ENCODE assay signal across 8 mouse cellular contexts in genomic region chr9:14244528-14244927, GRCm38 (mm10). TPM values are rescaled to one million over a fixed set of nuclear protein-coding genes. Genes with fewer than 3 reads are reported as not detected.
DNase-seq lines count a peak whose midpoint lies in the region; ATAC-seq and TF ChIP-seq lines count a peak whose summit lies in the region.

No protein-coding gene starts in this region.

- TF ChIP-seq POLR2A in CH12.LX (IDR thresholded peaks at IDR 0.05; ENCODE audit: low read depth, low read length), result no peak

- TF ChIP-seq CTCF in CH12.LX (conservative IDR thresholded peaks at IDR 0.05 in 1 of 2, IDR thresholded peaks at IDR 0.05 in 1 of 2; ENCODE audit: low read depth in 2 of 2, low read length in 2 of 2), result no peak

- H3K4me3 ChIP-seq in limb, embryonic 12.5 days (replicated peaks), result no peak overlapping the region
- no peak overlapping the region for H3K4me3 ChIP-seq in limb, embryonic 10.5 days
- H3K4me3 ChIP-seq in CH12.LX (replicated peaks in 1 of 3; ENCODE audit: low read depth in 2 of 3, low read length in 2 of 3, poor library complexity in 1 of 3), result no peak overlapping the region
- no peak overlapping the region for H3K4me3 ChIP-seq in hindbrain, embryonic 16.5 days (ENCODE audit: low read length)

- no peak for TF ChIP-seq RAD21 in CH12.LX (IDR thresholded peaks at IDR 0.05; ENCODE audit: low read depth, low read length)

- no peaks in the 10 kb centered on the region for H3K79me2 ChIP-seq in CH12.LX (replicated peaks; ENCODE audit: control insufficient read depth, extremely low read depth, insufficient read depth, poor library complexity, severe bottlenecking)

- whole genome bisulfite sequencing in limb, embryonic 12.5 days, result 41% methylated on average over 9 of the region's 9 CpGs
- 46% methylated on average over 9 of the region's 9 CpGs for WGBS in limb, embryonic 10.5 days
- 33% methylated on average over 9 of the region's 9 CpGs for WGBS in hindbrain, embryonic 16.5 days

- dilution Hi-C loops in CH12.LX (cut with MboI; ENCODE audit: extremely low pct_ligation_motif_present, extremely low pct_unique_long_range_greater_than_20kb, low sequenced_read_pairs), result no loop called here

- H3K27ac ChIP-seq in limb, embryonic 12.5 days, result peak overlapping the region; percentile 76
- H3K27ac ChIP-seq in limb, embryonic 10.5 days, result no peak overlapping the region
- H3K27ac ChIP-seq in CH12.LX (ENCODE audit: insufficient read depth, low read depth), result no peak overlapping the region
- peak overlapping the region; percentile 59 for H3K27ac ChIP-seq in hindbrain, embryonic 16.5 days (ENCODE audit: low read depth, low read length)

- no peak for TF ChIP-seq EP300 in CH12.LX (IDR thresholded peaks at IDR 0.05; ENCODE audit: low read length)

- peaks cover 40% of the 10 kb centered on the region for H3K4me1 ChIP-seq in limb, embryonic 12.5 days (replicated peaks)
- H3K4me1 ChIP-seq in limb, embryonic 10.5 days, result peaks cover 24% of the 10 kb centered on the region
- H3K4me1 ChIP-seq in CH12.LX (ENCODE audit: control insufficient read depth in 1 of 2, insufficient read depth in 2 of 2), result peaks cover 3 to 54% of the 10 kb centered on the region in 2 experiments
- peaks cover 12% of the 10 kb centered on the region for H3K4me1 ChIP-seq in hindbrain, embryonic 16.5 days (ENCODE audit: control insufficient read depth, insufficient read depth, low read depth, low read length)

- H3K9me3 ChIP-seq in limb, embryonic 12.5 days, result no peaks in the 10 kb centered on the region
- no peaks in the 10 kb centered on the region for H3K9me3 ChIP-seq in limb, embryonic 10.5 days (replicated peaks)
- no peaks in the 10 kb centered on the region for H3K9me3 ChIP-seq in CH12.LX (replicated peaks; ENCODE audit: low read length)
- H3K9me3 ChIP-seq in hindbrain, embryonic 16.5 days (ENCODE audit: control insufficient read depth, low read length), result no peaks in the 10 kb centered on the region

- no peak for DNase-seq in limb, embryonic 10.5 days (ENCODE audit: low spot score)
- peak; percentile 42 for DNase-seq in CH12.LX (ENCODE audit: extremely low read depth)
- DNase-seq in splenic B cell, adult 2 months (ENCODE audit: low read depth, low spot score), result peak; percentile 83
- no peak for DNase-seq in gastrocnemius, postnatal 4 days (ENCODE audit: low spot score in 2 of 2)
- DNase-seq in retina, postnatal 1 day, result no peak
- no peak for DNase-seq in adrenal gland, postnatal 14 days

- no peak overlapping the region for H3K9ac ChIP-seq in limb, embryonic 12.5 days (replicated peaks)
- no peak overlapping the region for H3K9ac ChIP-seq in CH12.LX (ENCODE audit: insufficient read depth, low read depth)
- no peak overlapping the region for H3K9ac ChIP-seq in hindbrain, embryonic 16.5 days (ENCODE audit: low read depth, low read length)

- no peaks in the 10 kb centered on the region for H3K27me3 ChIP-seq in limb, embryonic 12.5 days
- H3K27me3 ChIP-seq in limb, embryonic 10.5 days (ENCODE audit: low read depth, poor library complexity, severe bottlenecking), result no peaks in the 10 kb centered on the region
- H3K27me3 ChIP-seq in CH12.LX (replicated peaks), result no peaks in the 10 kb centered on the region
- no peaks in the 10 kb centered on the region for H3K27me3 ChIP-seq in hindbrain, embryonic 16.5 days (replicated peaks; ENCODE audit: control insufficient read depth, insufficient read depth, low read length)
- H3K27me3 ChIP-seq in splenic B cell, adult 2 months (ENCODE audit: control insufficient read depth, insufficient read depth, low read length, poor library complexity, severe bottlenecking), result no peaks in the 10 kb centered on the region

- H3K36me3 ChIP-seq in limb, embryonic 12.5 days, result no peaks in the 10 kb centered on the region
- no peaks in the 10 kb centered on the region for H3K36me3 ChIP-seq in limb, embryonic 10.5 days
- H3K36me3 ChIP-seq in CH12.LX (replicated peaks in 1 of 2; ENCODE audit: control insufficient read depth in 1 of 2, insufficient read depth in 1 of 2, low read length in 1 of 2), result no peaks in the 10 kb centered on the region
- no peaks in the 10 kb centered on the region for H3K36me3 ChIP-seq in hindbrain, embryonic 16.5 days (ENCODE audit: control insufficient read depth, insufficient read depth, low read length)
- no peaks in the 10 kb centered on the region for H3K36me3 ChIP-seq in splenic B cell, adult 2 months (ENCODE audit: control insufficient read depth, insufficient read depth, low read length, poor library complexity, severe bottlenecking)

- no peak overlapping the region for H3K4me2 ChIP-seq in limb, embryonic 12.5 days
- H3K4me2 ChIP-seq in CH12.LX (ENCODE audit: insufficient read depth, low read depth, poor library complexity, severe bottlenecking), result no peak overlapping the region
- no peak overlapping the region for H3K4me2 ChIP-seq in hindbrain, embryonic 16.5 days (ENCODE audit: low read length)

- ATAC-seq in limb, embryonic 12.5 days (ENCODE audit: insufficient number of reproducible peaks, insufficient read depth, low FRiP score, low TSS enrichment, low read depth), result no peak
- ATAC-seq in hindbrain, embryonic 16.5 days, result no peak

- in situ Hi-C loops in CH12.LX (cut with MboI; ENCODE audit: low pct_ligation_motif_present, low pct_unique_long_range_greater_than_20kb, low sequenced_read_pairs), result no loop called here

TF ChIP-seq in CH12.LX, 34 proteins besides CTCF, POLR2A, EP300 and RAD21:
- no peak for TF ChIP-seq ZKSCAN1 (IDR thresholded peaks at IDR 0.05; ENCODE audit: borderline replicate concordance, low read depth, low read length)
- no peak for TF ChIP-seq ZC3H11A (IDR thresholded peaks at IDR 0.05; ENCODE audit: low read depth, low read length)
- peak; percentile 15; the same call in 1 of the 2 replicates for TF ChIP-seq ELF1 (IDR thresholded peaks at IDR 0.05; ENCODE audit: low read depth, low read length)
- TF ChIP-seq IRF4 (IDR thresholded peaks at IDR 0.05; ENCODE audit: low read depth, low read length), result no peak
- no peak for TF ChIP-seq ZNF384 (IDR thresholded peaks at IDR 0.05; ENCODE audit: low read depth, low read length)
- no peak for TF ChIP-seq SIN3A (IDR thresholded peaks at IDR 0.05; ENCODE audit: low read length)

RNA-seq across cellular contexts. Expression of gene Sesn3, which starts 30.3 kb away (rescaled TPM):
- 23.5 and 28.2 TPM in 2 replicates for polyA plus RNA-seq in limb, embryonic 12.5 days (2016; fragmentation: Nextera tagmentation; extraction: Ambion mirVana)
- polyA plus RNA-seq in limb, embryonic 10.5 days (2016; fragmentation: Nextera tagmentation; extraction: Ambion mirVana), result 13.2 and 22.9 TPM in 2 replicates
- total RNA-seq in CH12.LX (2012; rRNA removed) (3.8 and 4.6 TPM in 2 replicates), CH12.LX (2014; rRNA removed) (3.9 TPM in 2 replicates)
- 14.3 and 16.1 TPM in 2 replicates for polyA plus RNA-seq in CH12.LX (2012; ENCODE audit: insufficient read length, low read depth)
- polyA plus RNA-seq in hindbrain, embryonic 16.5 days (2015; fragmentation: Nextera tagmentation; extraction: Ambion mirVana), result 15.9 and 21.0 TPM in 2 replicates
- total RNA-seq in gastrocnemius, postnatal 4 days (2021), result 10 to 100 TPM; 42.1 to 49.8 TPM
- total RNA-seq in adrenal gland, postnatal 14 days (2021), result 41.2 and 45.3 TPM in 2 replicates

Comparison
In these comparisons a context has a peak if more than half of its experiments do, and no peak if none do; other contexts are left out.
1. H3K27ac ChIP-seq: peak in limb, embryonic 12.5 days (single experiment) and hindbrain, embryonic 16.5 days (single experiment); none in limb, embryonic 10.5 days (single experiment) and CH12.LX (single experiment).
2. DNase-seq: peak in CH12.LX (single experiment) and splenic B cell, adult 2 months (single experiment); none in limb, embryonic 10.5 days (single experiment), gastrocnemius, postnatal 4 days (0 of 2), retina, postnatal 1 day (single experiment) and adrenal gland, postnatal 14 days (single experiment).